Mouse (Mus musculus): ENCODE results near the gene Prex1. TPM values are rescaled to one million over a fixed set of nuclear protein-coding genes. Genes with fewer than 3 reads are reported as not detected.
A peak's percentile ranks its signal among the peaks of the same experiment; 100 is the strongest.
"Not testable (repeated sequence)": the region's sequence is repeated elsewhere in the genome, so short reads cannot be mapped to it uniquely, and the experiment has no call there.

Prex1 gene
- polyA plus RNA-seq (2015; fragmentation: Nextera tagmentation; extraction: Ambion mirVana): 9.9 and 11.6 TPM in 2 replicates

GRCm38 (mm10) chr2:166713690-166714426 lies at the start of gene Prex1:
Gene Prex1 (minus strand): TSS chr2:166713832.
- Histone ChIP-seq H3K9ac (ENCODE audit: low read length) (peak within 1 kb of the TSS; percentile 85), H3K4me2 (ENCODE audit: low read depth, low read length) (peak within 1 kb of the TSS; percentile 94), H3K36me3 (ENCODE audit: control insufficient read depth, insufficient read depth) (no peaks in the 10 kb centered on the region), H3K4me1 (ENCODE audit: control insufficient read depth, insufficient read depth, low read length) (peaks cover 10% of the 10 kb centered on the region), H3K27ac (ENCODE audit: low read length) (peak within 1 kb of the TSS; percentile 85), H3K9me3 (replicated peaks; ENCODE audit: control insufficient read depth, low read length) (no peaks in the 10 kb centered on the region), H3K27me3 (ENCODE audit: control insufficient read depth, insufficient read depth, low read length) (no peaks in the 10 kb centered on the region), H3K4me3 (ENCODE audit: low read length) (peak within 1 kb of the TSS; percentile 81)
- peak; percentile 92 for ATAC-seq (replicated peaks; ENCODE audit: extremely low read depth, insufficient read depth, low FRiP score)
- WGBS: under 1% methylated on average over 65 of the region's 69 CpGs

- WGBS: 11% methylated on average over 3 of the region's 3 CpGs
- H3K4me1 ChIP-seq (ENCODE audit: control insufficient read depth, insufficient read depth, low read length): no peaks in the 10 kb centered on the region
- no peak overlapping the region for H3K27ac ChIP-seq (ENCODE audit: low read length)
- H3K4me2 ChIP-seq (ENCODE audit: low read depth, low read length): no peak overlapping the region
- no peak overlapping the region for H3K4me3 ChIP-seq (ENCODE audit: low read length)
- ATAC-seq (replicated peaks; ENCODE audit: extremely low read depth, insufficient read depth, low FRiP score): no peak
- H3K36me3 ChIP-seq (ENCODE audit: control insufficient read depth, insufficient read depth): no peaks in the 10 kb centered on the region
- no peak overlapping the region for H3K9ac ChIP-seq (ENCODE audit: low read length)
- 0 out of 2 replicates have a peak, but pooled peaks cover 6% of the 10 kb centered on the region for H3K27me3 ChIP-seq (ENCODE audit: control insufficient read depth, insufficient read depth, low read length)
- H3K9me3 ChIP-seq (replicated peaks; ENCODE audit: control insufficient read depth, low read length): no peaks in the 10 kb centered on the region
Observed at GRCm38 (mm10) chr2:166757969-166758368, 44.3 kb upstream of the Prex1 start.

GRCm38 (mm10) chr2:166754760-166755159 lies 41.1 kb upstream of the Prex1 start:
- H3K4me1 ChIP-seq (ENCODE audit: control insufficient read depth, insufficient read depth, low read length): no peaks in the 10 kb centered on the region
- H3K9me3 ChIP-seq (replicated peaks; ENCODE audit: control insufficient read depth, low read length): no peaks in the 10 kb centered on the region
- ATAC-seq (replicated peaks; ENCODE audit: extremely low read depth, insufficient read depth, low FRiP score): no peak
- no peak overlapping the region for H3K27ac ChIP-seq (ENCODE audit: low read length)
- no peaks in the 10 kb centered on the region for H3K36me3 ChIP-seq (ENCODE audit: control insufficient read depth, insufficient read depth)
- no peak overlapping the region for H3K4me2 ChIP-seq (ENCODE audit: low read depth, low read length)
- no peak overlapping the region for H3K9ac ChIP-seq (ENCODE audit: low read length)
- H3K27me3 ChIP-seq (ENCODE audit: control insufficient read depth, insufficient read depth, low read length): 0 out of 2 replicates have a peak, but pooled peaks cover 6% of the 10 kb centered on the region
- H3K4me3 ChIP-seq (ENCODE audit: low read length): no peak overlapping the region
- WGBS: 79% methylated on average over 7 of the region's 7 CpGs

- Histone ChIP-seq H3K4me2 (ENCODE audit: low read depth, low read length) (no peak overlapping the region), H3K36me3 (ENCODE audit: control insufficient read depth, insufficient read depth) (no peaks in the 10 kb centered on the region), H3K27me3 (ENCODE audit: control insufficient read depth, insufficient read depth, low read length) (0 out of 2 replicates have a peak, but pooled peaks cover 6% of the 10 kb centered on the region), H3K9me3 (replicated peaks; ENCODE audit: control insufficient read depth, low read length) (no peaks in the 10 kb centered on the region), H3K27ac (ENCODE audit: low read length) (no peak overlapping the region), H3K4me3 (ENCODE audit: low read length) (no peak overlapping the region), H3K9ac (ENCODE audit: low read length) (no peak overlapping the region), H3K4me1 (ENCODE audit: control insufficient read depth, insufficient read depth, low read length) (no peaks in the 10 kb centered on the region)
- 41% methylated on average over 4 of the region's 4 CpGs for WGBS
- ATAC-seq (replicated peaks; ENCODE audit: extremely low read depth, insufficient read depth, low FRiP score): no peak
Observed at GRCm38 (mm10) chr2:166754194-166754593, 40.6 kb upstream of the Prex1 start.

GRCm38 (mm10) chr2:166750620-166751191 lies 37.1 kb upstream of the Prex1 start:
- H3K27me3 ChIP-seq (ENCODE audit: control insufficient read depth, insufficient read depth, low read length): 0 out of 2 replicates have a peak, but pooled peaks cover under 1% of the 10 kb centered on the region
- H3K4me2 ChIP-seq (ENCODE audit: low read depth, low read length): no peak overlapping the region
- ATAC-seq (replicated peaks; ENCODE audit: extremely low read depth, insufficient read depth, low FRiP score): no peak
- no peak overlapping the region for H3K4me3 ChIP-seq (ENCODE audit: low read length)
- WGBS: 83% methylated on average over 6 of the region's 6 CpGs
- no peak overlapping the region for H3K9ac ChIP-seq (ENCODE audit: low read length)
- no peaks in the 10 kb centered on the region for H3K36me3 ChIP-seq (ENCODE audit: control insufficient read depth, insufficient read depth)
- no peaks in the 10 kb centered on the region for H3K4me1 ChIP-seq (ENCODE audit: control insufficient read depth, insufficient read depth, low read length)
- H3K27ac ChIP-seq (ENCODE audit: low read length): no peak overlapping the region
- no peaks in the 10 kb centered on the region for H3K9me3 ChIP-seq (replicated peaks; ENCODE audit: control insufficient read depth, low read length)

- peak overlapping the region; percentile 46 for H3K27ac ChIP-seq (ENCODE audit: low read length)
Observed at GRCm38 (mm10) chr2:166746261-166746913, 32.8 kb upstream of the Prex1 start.

GRCm38 (mm10) chr2:166745849-166746248 lies 32.2 kb upstream of the Prex1 start:
- no peaks in the 10 kb centered on the region for H3K27me3 ChIP-seq (ENCODE audit: control insufficient read depth, insufficient read depth, low read length)
- H3K4me3 ChIP-seq (ENCODE audit: low read length): no peak overlapping the region
- H3K9ac ChIP-seq (ENCODE audit: low read length): no peak overlapping the region
- 66% methylated on average over 9 of the region's 9 CpGs for WGBS
- H3K9me3 ChIP-seq (replicated peaks; ENCODE audit: control insufficient read depth, low read length): no peaks in the 10 kb centered on the region
- no peaks in the 10 kb centered on the region for H3K36me3 ChIP-seq (ENCODE audit: control insufficient read depth, insufficient read depth)
- peak overlapping the region; percentile 31; the same call in 1 of the 2 replicates for H3K27ac ChIP-seq (ENCODE audit: low read length)
- H3K4me2 ChIP-seq (ENCODE audit: low read depth, low read length): no peak overlapping the region
- no peaks in the 10 kb centered on the region for H3K4me1 ChIP-seq (ENCODE audit: control insufficient read depth, insufficient read depth, low read length)
- ATAC-seq (replicated peaks; ENCODE audit: extremely low read depth, insufficient read depth, low FRiP score): peak; percentile 49; the same call in 1 of the 2 replicates

More at GRCm38 (mm10) chr2:166746261-166746913, 32.8 kb upstream of the Prex1 start:
- H3K4me1 ChIP-seq (ENCODE audit: control insufficient read depth, insufficient read depth, low read length); H3K27me3 ChIP-seq (ENCODE audit: control insufficient read depth, insufficient read depth, low read length); H3K9ac ChIP-seq (ENCODE audit: low read length); H3K4me3 ChIP-seq (ENCODE audit: low read length); H3K36me3 ChIP-seq (ENCODE audit: control insufficient read depth, insufficient read depth); H3K9me3 ChIP-seq (replicated peaks; ENCODE audit: control insufficient read depth, low read length); ATAC-seq (replicated peaks; ENCODE audit: extremely low read depth, insufficient read depth, low FRiP score); H3K4me2 ChIP-seq (ENCODE audit: low read depth, low read length): not testable (repeated sequence)
- 44% methylated on average over 14 of the region's 14 CpGs for WGBS

GRCm38 (mm10) chr2:166744433-166744832 lies 30.8 kb upstream of the Prex1 start:
- Histone ChIP-seq H3K27me3 (ENCODE audit: control insufficient read depth, insufficient read depth, low read length) (no peaks in the 10 kb centered on the region), H3K4me1 (ENCODE audit: control insufficient read depth, insufficient read depth, low read length) (no peaks in the 10 kb centered on the region), H3K9me3 (replicated peaks; ENCODE audit: control insufficient read depth, low read length) (no peaks in the 10 kb centered on the region), H3K27ac (ENCODE audit: low read length) (no peak overlapping the region), H3K4me3 (ENCODE audit: low read length) (no peak overlapping the region), H3K9ac (ENCODE audit: low read length) (no peak overlapping the region), H3K4me2 (ENCODE audit: low read depth, low read length) (no peak overlapping the region), H3K36me3 (ENCODE audit: control insufficient read depth, insufficient read depth) (no peaks in the 10 kb centered on the region)
- ATAC-seq (replicated peaks; ENCODE audit: extremely low read depth, insufficient read depth, low FRiP score): no peak
- WGBS: 65% methylated on average over 7 of the region's 7 CpGs

GRCm38 (mm10) chr2:166743504-166743903 lies 29.9 kb upstream of the Prex1 start:
- H3K9ac ChIP-seq (ENCODE audit: low read length): no peak overlapping the region
- H3K36me3 ChIP-seq (ENCODE audit: control insufficient read depth, insufficient read depth): no peaks in the 10 kb centered on the region
- no peak overlapping the region for H3K4me3 ChIP-seq (ENCODE audit: low read length)
- no peaks in the 10 kb centered on the region for H3K27me3 ChIP-seq (ENCODE audit: control insufficient read depth, insufficient read depth, low read length)
- H3K4me2 ChIP-seq (ENCODE audit: low read depth, low read length): no peak overlapping the region
- H3K9me3 ChIP-seq (replicated peaks; ENCODE audit: control insufficient read depth, low read length): no peaks in the 10 kb centered on the region
- WGBS: 59% methylated on average over 4 of the region's 4 CpGs
- H3K4me1 ChIP-seq (ENCODE audit: control insufficient read depth, insufficient read depth, low read length): no peaks in the 10 kb centered on the region
- H3K27ac ChIP-seq (ENCODE audit: low read length): no peak overlapping the region
- ATAC-seq (replicated peaks; ENCODE audit: extremely low read depth, insufficient read depth, low FRiP score): no peak
